Mouse (Mus musculus): ENCODE measurements around the gene Crmp1. TPM values are rescaled to one million over a fixed set of nuclear protein-coding genes. Genes with fewer than 3 reads are reported as not detected.

Gene Crmp1
- total RNA-seq (2021) = under 1 TPM; 0.55 to 0.77 TPM
- polyA plus RNA-seq (2012; rRNA removed) = 0.59 and 0.97 TPM in 2 replicates
- long read RNA-seq, transcript Crmp1-201 (14 exons, 2,906 nt) = major isoform, 5 of 5 reads
- long read RNA-seq, partial matches to known transcripts = 0 of 5 reads
- long read RNA-seq, other reads (novel, unspliced or antisense) = 0 of 5 reads

DNA sequence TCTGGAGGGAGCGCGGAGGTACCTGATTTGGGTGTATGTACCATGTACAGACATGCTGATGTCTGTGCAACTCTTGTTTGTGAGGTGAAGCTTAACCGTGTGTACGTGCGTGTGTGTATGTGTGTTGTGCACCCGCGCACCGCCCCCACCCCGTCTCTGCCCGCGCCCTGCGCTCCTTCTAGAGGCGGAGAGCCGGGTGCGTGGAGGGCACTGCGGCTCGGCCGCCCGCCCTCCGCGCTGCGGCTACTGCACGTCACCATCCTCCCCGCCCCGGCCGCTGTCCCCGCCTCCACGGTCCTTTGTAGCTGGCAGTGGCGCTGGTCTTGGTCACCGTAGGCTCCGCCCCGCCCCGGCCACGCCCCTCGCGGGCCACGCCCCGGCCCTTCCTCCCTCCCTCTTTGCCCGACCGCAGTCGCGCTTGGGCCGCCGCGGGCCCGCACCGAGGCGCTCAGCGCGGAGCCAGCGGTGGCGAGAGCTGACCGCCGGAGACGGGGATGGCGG is at the start of gene Crmp1:
Gene Crmp1 (plus strand): TSS at position 290 of the 501 bp plus-strand sequence.
- H3K36me3 ChIP-seq (ENCODE audit: control insufficient read depth, insufficient read depth, low read length) = no peaks in the 10 kb centered on the region
- intact Hi-C loops (cut with DNase I) = no loop called here
- peak in 1 of 2 experiments; percentile 6 for DNase-seq
- WGBS = 2% methylated on average over 50 of the region's 56 CpGs
- no peak within 1 kb of the TSS for H3K4me3 ChIP-seq
- H3K27me3 ChIP-seq (ENCODE audit: control insufficient read depth, insufficient read depth, low read length) = peaks cover 16% of the 10 kb centered on the region
- TF ChIP-seq EP300 (IDR thresholded peaks at IDR 0.05; ENCODE audit: insufficient read depth, low read depth, low read length) (no peak), POLR2A (IDR thresholded peaks at IDR 0.05; ENCODE audit: insufficient read depth, low read depth, low read length) (no peak)
- H3K9ac ChIP-seq (ENCODE audit: low read depth, low read length) = no peak within 1 kb of the TSS
- no peaks in the 10 kb centered on the region for H3K79me2 ChIP-seq (replicated peaks; ENCODE audit: control insufficient read depth, insufficient read depth, low read length)
- H3K4me1 ChIP-seq (ENCODE audit: control insufficient read depth, insufficient read depth, low read length) = no peaks in the 10 kb centered on the region; the same call in 1 of the 2 replicates
- H3K27ac ChIP-seq = no peak within 1 kb of the TSS

DNA sequence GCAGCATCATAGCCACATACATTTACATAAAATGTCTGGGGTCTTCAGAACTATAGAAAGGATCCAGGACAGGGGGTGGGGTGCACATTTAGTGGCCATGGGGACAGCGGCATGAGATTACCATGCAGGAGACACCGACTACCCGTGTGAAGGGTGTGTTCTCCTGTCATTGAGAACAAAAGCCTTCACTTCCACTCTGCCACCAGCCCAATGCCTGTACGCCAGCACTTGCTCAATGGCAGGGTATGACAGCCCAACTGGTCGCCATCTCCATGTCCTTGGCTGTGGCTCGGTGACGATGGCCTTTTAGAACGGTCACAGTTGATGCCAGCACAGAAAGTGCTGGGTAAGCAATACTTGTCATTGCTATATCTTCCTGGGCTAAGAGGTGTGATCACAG is 45.5 kb upstream of the Crmp1 start:
- Histone ChIP-seq H3K4me1 (ENCODE audit: control insufficient read depth, insufficient read depth, low read length) (no peaks in the 10 kb centered on the region), H3K36me3 (ENCODE audit: control insufficient read depth, insufficient read depth, low read length) (no peaks in the 10 kb centered on the region), H3K27ac (no peak overlapping the region), H3K4me3 (no peak overlapping the region), H3K27me3 (ENCODE audit: control insufficient read depth, insufficient read depth, low read length) (no peaks in the 10 kb centered on the region), H3K79me2 (replicated peaks; ENCODE audit: control insufficient read depth, insufficient read depth, low read length) (no peaks in the 10 kb centered on the region), H3K9ac (ENCODE audit: low read depth, low read length) (no peak overlapping the region)
- intact Hi-C loops (cut with DNase I) = no loop called here
- DNase-seq = no peak
- TF ChIP-seq CTCF (IDR thresholded peaks at IDR 0.05) (no peak), POLR2A (IDR thresholded peaks at IDR 0.05; ENCODE audit: insufficient read depth, low read depth, low read length) (no peak), EP300 (IDR thresholded peaks at IDR 0.05; ENCODE audit: insufficient read depth, low read depth, low read length) (no peak)
- WGBS = 81% methylated on average over 8 of the region's 8 CpGs

DNA sequence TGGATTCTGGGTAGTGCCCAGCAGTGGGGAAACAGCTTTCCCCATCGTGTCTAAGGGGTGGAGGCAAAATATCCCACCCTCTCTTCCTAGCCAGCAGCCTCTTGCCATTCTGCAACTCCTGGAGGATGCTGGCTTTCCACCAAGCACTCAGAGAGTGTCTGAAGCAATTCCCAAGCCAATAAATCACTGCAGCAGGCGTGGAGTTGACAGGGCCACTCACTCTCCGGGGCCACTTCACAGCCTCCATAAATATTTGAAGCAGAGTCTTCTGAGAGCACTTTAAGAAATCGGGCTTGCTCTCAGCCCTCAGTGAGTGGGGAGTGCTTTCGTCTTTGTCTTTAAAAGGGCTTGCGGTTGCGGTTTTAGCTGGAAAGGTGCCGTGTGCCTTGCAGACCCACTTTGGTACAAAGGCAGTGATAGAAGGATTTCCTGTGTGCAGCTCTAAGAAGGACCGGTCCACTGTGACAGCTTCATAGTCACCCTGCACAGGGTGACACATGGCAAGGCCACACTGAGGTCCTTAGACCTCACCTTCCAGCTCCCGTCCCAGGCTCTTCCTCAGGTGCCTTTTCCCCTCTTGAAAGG is 45.0 kb upstream of the Crmp1 start:
- DNase-seq = no peak
- Histone ChIP-seq H3K79me2 (replicated peaks; ENCODE audit: control insufficient read depth, insufficient read depth, low read length) (no peaks in the 10 kb centered on the region), H3K27ac (no peak overlapping the region), H3K4me1 (ENCODE audit: control insufficient read depth, insufficient read depth, low read length) (no peaks in the 10 kb centered on the region), H3K27me3 (ENCODE audit: control insufficient read depth, insufficient read depth, low read length) (no peaks in the 10 kb centered on the region), H3K4me3 (no peak overlapping the region), H3K9ac (ENCODE audit: low read depth, low read length) (no peak overlapping the region), H3K36me3 (ENCODE audit: control insufficient read depth, insufficient read depth, low read length) (no peaks in the 10 kb centered on the region)
- TF ChIP-seq CTCF (IDR thresholded peaks at IDR 0.05) = no peak
- no peak for TF ChIP-seq EP300 (IDR thresholded peaks at IDR 0.05; ENCODE audit: insufficient read depth, low read depth, low read length)
- TF ChIP-seq POLR2A (IDR thresholded peaks at IDR 0.05; ENCODE audit: insufficient read depth, low read depth, low read length) = no peak
- 62% methylated on average over 10 of the region's 10 CpGs for WGBS
- intact Hi-C loops (cut with DNase I) = no loop called here

DNA sequence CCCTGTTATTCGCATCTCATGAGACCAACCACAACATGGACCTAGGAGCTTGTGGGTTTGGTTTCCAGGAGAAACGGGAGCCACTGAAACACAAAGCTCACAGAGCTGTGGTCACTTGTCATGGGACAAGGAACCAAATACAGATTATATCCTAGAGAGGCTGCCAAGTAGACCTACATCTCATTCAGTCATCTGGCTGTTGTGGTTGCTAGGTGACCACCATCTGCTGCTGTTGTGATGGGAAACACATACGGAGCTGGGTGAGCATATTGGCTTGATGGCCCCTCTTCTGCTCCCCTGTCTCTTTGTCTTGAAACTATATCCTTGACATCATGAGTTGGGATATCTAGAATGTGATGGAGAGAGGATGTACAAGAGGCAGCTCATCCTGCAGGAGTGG is 44.3 kb upstream of the Crmp1 start:
- intact Hi-C loops (cut with DNase I) = no loop called here
- Histone ChIP-seq H3K27me3 (ENCODE audit: control insufficient read depth, insufficient read depth, low read length) (no peaks in the 10 kb centered on the region), H3K36me3 (ENCODE audit: control insufficient read depth, insufficient read depth, low read length) (no peaks in the 10 kb centered on the region), H3K79me2 (replicated peaks; ENCODE audit: control insufficient read depth, insufficient read depth, low read length) (no peaks in the 10 kb centered on the region), H3K4me3 (no peak overlapping the region), H3K9ac (ENCODE audit: low read depth, low read length) (no peak overlapping the region), H3K4me1 (ENCODE audit: control insufficient read depth, insufficient read depth, low read length) (no peaks in the 10 kb centered on the region), H3K27ac (no peak overlapping the region)
- TF ChIP-seq POLR2A (IDR thresholded peaks at IDR 0.05; ENCODE audit: insufficient read depth, low read depth, low read length) = no peak
- TF ChIP-seq EP300 (IDR thresholded peaks at IDR 0.05; ENCODE audit: insufficient read depth, low read depth, low read length) = no peak
- TF ChIP-seq CTCF (IDR thresholded peaks at IDR 0.05) = no peak
- 61% methylated on average over 3 of the region's 3 CpGs for WGBS
- DNase-seq = no peak

DNA sequence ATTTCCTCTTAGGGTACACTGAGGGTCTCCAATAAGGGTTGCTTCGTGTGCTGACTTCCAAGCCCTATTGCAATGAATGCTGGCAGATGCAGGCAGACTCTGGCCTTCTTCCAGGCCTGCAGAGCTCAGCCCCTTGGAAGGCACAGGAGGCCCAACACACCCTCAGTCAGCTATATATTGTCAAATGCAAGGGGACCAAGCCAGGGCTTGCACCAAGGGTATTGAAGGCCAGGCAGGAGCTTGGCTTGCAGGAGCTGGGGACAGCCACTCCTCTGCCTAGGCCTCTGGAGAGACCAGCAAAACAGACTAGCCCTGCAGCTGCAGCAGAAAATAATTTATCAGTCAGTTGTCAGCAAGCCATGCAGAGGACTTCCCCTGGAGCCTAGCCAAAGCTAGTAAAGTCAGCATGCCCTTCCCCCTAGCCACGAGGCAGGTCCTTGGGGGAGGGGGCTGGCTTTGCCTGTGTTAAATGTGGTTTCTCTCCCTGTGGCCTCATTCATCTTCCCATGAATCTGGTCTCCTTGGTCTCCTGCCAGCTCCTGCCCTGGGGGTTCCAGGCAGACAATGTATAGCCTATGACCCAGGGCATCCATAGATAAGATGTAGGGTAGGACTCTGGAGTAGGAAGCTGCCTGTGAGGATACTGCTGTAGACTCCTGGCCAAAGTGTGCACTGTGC is 43.6 kb upstream of the Crmp1 start:
- Histone ChIP-seq H3K4me1 (ENCODE audit: control insufficient read depth, insufficient read depth, low read length) (no peaks in the 10 kb centered on the region), H3K27me3 (ENCODE audit: control insufficient read depth, insufficient read depth, low read length) (no peaks in the 10 kb centered on the region), H3K79me2 (replicated peaks; ENCODE audit: control insufficient read depth, insufficient read depth, low read length) (no peaks in the 10 kb centered on the region), H3K4me3 (no peak overlapping the region), H3K36me3 (ENCODE audit: control insufficient read depth, insufficient read depth, low read length) (no peaks in the 10 kb centered on the region), H3K27ac (no peak overlapping the region), H3K9ac (ENCODE audit: low read depth, low read length) (no peak overlapping the region)
- no peak for TF ChIP-seq CTCF (IDR thresholded peaks at IDR 0.05)
- TF ChIP-seq EP300 (IDR thresholded peaks at IDR 0.05; ENCODE audit: insufficient read depth, low read depth, low read length) = no peak
- TF ChIP-seq POLR2A (IDR thresholded peaks at IDR 0.05; ENCODE audit: insufficient read depth, low read depth, low read length) = no peak
- DNase-seq = no peak
- 10% methylated on average over 2 of the region's 2 CpGs for WGBS
- intact Hi-C loops (cut with DNase I) = no loop called here

DNA sequence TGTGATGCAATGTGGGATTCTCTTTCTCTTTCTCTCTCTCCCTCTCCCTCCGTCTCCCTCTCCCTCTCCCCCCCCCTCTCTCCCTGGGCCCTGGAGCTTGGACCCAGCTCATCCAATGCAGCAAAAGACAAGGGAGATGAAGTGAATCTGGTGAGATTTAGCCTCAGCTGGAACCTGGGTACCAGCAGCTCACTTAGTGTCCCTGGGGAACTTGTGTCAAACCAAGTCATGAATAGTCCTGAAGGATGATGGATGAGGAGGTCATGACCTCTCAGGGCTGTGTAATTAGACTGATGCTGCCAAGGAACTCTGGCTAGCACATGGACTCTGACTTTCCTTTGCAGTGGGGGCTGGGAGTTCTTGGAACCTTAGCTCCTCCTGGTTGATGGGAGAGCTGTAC is 39.5 kb upstream of the Crmp1 start:
- 0% methylated on average over 1 of the region's 1 CpGs for WGBS
- Histone ChIP-seq H3K4me1 (ENCODE audit: control insufficient read depth, insufficient read depth, low read length) (no peaks in the 10 kb centered on the region), H3K9ac (ENCODE audit: low read depth, low read length) (no peak overlapping the region)

More for the DNA sequence above, 39.5 kb upstream of the Crmp1 start:
- no peak for DNase-seq
- intact Hi-C loops (cut with DNase I) = no loop called here
- no peaks in the 10 kb centered on the region for H3K79me2 ChIP-seq (replicated peaks; ENCODE audit: control insufficient read depth, insufficient read depth, low read length)
- H3K27ac ChIP-seq = no peak overlapping the region
- no peaks in the 10 kb centered on the region for H3K27me3 ChIP-seq (ENCODE audit: control insufficient read depth, insufficient read depth, low read length)
- no peaks in the 10 kb centered on the region for H3K36me3 ChIP-seq (ENCODE audit: control insufficient read depth, insufficient read depth, low read length)
- H3K4me3 ChIP-seq = no peak overlapping the region
- TF ChIP-seq CTCF (IDR thresholded peaks at IDR 0.05) = no peak
- TF ChIP-seq POLR2A (IDR thresholded peaks at IDR 0.05; ENCODE audit: insufficient read depth, low read depth, low read length) = no peak
- no peak for TF ChIP-seq EP300 (IDR thresholded peaks at IDR 0.05; ENCODE audit: insufficient read depth, low read depth, low read length)

Measured in heart, adult 2 months (tissue).